Mouse (Mus musculus) right cerebral cortex, postnatal 4 days (tissue): ENCODE results near the gene Cep85l.

Experiments used
- DNase-seq: peaks from one replicate; pipeline ENCODE4 v3.0.0-alpha.2; 2022

The Cep85l gene

DNA sequence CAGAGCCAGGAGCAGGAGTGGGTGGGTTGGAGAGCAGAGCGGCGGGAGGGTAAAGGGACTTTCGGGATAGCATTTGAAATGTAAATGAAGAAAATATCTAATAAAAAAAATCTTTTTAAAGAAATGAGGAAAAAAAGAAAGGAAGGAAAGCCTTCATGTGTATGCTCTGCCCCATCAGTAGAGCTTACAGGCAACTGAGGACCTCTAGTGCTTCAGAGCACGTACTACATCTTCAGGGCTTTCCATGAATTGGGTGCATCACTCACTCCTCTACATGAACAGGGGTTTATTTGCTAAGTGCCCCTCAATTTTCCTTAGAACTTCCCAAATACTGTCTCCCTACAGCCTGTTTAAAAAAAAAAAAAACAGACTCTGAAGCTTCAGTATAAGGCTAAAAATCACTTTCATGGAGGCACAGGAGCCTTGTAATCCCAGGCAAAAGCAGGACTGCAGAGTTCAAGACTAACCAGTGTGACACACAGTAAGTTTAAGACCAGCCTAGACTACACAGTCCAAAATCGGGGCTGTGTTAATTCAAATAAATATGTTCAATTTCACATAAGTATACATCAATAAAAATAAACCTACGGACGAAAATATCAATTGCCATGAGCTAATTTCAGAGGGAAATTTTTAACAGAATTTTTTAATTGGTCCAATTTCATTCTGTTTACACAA is 38.3 kb downstream of the Cep85l start:
- no peak for DNase-seq

DNA sequence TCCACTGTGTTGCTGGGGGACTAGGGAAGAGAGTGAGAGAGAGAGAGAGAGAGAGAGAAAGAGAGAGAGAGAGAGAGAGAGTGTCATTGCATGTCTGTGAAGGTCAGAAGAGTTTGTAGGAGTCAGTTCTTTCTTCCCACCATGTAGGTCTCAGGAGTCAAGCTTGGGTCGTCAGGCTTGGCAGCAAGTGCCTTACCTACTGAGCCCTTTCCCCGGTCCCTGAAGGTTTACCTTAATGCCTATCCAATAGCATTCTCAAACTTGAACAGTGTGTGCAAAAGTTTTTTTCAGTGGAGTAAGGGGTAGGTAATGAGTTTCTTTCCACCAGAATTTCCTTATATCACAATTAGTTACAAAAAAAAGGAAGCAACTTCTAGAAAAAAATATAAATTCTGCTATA is 40.7 kb downstream of the Cep85l start:
- DNase-seq: no peak

DNA sequence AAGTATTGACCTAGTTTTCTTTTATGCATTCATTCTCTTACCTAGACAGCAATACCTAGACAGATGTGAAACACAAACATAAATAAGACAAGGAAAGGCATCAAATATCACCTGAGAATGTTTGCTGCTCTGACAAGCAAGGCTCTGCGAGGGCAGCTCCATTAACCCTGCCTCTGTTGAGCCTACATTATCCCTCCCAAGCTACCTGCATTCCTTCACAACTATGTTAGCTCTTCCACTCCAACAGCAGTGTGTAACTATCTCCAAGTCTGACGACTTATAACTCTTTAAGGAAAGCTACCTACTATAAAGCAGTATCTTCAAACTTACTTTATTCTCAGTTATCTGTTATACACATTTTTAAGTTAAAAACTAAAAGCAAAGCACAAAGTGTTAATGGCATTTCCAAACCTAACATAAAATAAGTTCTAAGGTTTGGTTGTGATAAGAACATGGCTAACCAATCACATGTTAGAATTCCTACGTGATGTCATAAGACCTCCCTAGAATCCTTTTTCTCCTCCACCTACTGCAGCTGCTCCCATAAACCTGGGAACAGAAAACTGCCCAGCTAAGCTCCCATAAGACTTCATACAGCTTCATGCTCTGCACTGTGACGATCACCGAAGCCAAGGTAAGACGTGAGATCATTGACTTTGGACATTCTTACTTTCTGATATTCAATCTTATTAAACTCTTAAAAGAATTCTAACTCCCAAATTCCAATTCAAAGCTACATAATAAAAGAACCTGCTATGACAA is 42.4 kb downstream of the Cep85l start, which contains the start of gene Pln:
Gene Pln (plus strand): TSS at position 506 of the 762 bp plus-strand sequence.
- no peak for DNase-seq

DNA sequence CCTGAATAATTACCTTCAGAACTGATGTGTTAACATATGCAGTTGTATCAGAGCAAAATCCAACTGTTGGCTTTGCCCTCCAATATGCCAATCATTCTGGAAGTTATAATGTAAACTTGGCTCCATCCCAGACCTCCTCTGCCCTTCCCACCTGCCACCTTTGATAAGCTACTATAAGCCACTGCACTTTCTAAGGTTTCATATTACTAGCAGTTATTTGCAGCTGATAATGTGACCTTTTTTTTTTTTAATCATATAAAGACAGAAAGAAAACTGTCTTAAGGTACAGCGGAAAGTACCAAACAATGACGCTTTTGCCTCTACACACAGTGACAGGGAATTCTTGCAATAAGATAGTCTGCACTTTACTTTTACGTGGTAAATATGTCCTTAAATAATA is 43.8 kb downstream of the Cep85l start:
- no peak for DNase-seq

DNA sequence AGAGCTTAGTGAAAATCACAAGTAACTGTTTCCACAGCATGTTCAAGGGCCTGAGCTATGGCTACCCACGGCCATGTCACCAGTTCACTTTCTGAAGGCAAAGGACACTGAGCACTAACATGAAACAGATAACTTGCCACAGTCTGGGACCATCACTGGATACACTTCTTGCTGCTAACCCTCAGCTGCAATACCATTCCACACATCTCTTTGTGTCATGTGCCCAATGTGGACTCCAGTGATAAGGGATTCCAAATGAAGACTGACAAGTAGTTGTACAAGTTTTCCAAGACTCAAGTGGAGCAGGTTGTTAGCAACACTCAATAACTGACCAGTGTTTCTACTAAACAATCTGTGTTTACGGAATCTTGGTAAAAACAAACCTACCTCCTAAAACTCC is 44.5 kb downstream of the Cep85l start:
- no peak for DNase-seq

DNA sequence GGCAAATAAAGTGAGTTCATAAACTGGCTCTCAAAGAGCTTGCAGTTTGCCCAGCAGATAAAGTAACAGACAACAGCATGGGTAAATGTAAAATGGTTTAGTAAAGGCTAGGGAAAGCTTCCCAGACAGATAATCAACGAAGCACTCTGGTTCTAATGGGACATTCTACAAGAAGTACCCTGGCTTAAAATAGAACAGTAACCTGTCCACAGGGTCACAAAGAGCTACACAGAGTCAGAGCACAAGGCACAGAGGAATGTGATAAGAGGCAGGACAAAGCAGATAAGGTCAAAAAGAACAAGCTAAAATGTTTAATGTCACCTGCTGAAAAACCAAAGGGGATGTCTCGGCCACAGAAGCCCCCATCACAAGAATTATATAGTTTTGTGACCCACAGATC is 47.0 kb downstream of the Cep85l start:
- DNase-seq: no peak

DNA sequence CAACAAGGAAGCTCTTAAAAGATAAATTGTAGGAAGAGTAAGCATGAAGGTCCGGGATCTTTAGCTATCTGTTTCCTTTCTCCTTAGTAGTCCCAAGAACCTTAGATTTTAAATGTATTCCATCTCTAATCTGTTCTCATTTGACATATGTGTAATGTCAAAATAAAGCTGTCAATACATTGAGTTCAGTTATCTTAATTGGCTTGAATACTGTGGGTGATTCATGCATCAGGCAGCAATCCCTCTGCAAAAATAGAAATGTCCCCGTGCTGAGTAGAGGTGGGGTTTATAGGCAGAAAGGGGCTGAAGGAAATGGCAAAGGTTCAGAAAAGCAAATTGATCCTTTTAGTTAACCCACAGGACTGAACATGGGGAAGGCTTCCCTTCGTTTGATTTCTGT is 50.5 kb downstream of the Cep85l start:
- DNase-seq: no peak

DNA sequence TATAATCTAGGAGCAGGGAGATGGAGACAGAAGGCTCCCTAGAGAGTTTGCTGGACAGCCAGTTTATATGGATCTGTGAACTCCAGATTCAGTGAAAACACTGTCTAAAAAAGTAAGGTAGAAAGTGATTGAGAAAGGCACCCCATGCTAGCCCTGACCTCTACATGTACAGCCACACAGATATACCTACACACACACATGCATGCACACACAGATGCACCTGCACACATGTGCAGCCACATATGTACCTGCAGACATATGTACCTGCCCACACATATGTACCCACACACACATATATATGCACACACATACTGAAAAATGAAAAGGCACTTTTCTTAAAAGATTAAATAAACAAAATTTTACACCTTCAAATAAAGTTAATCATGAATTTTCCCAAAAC is 53.4 kb downstream of the Cep85l start:
- DNase-seq: no peak

DNA sequence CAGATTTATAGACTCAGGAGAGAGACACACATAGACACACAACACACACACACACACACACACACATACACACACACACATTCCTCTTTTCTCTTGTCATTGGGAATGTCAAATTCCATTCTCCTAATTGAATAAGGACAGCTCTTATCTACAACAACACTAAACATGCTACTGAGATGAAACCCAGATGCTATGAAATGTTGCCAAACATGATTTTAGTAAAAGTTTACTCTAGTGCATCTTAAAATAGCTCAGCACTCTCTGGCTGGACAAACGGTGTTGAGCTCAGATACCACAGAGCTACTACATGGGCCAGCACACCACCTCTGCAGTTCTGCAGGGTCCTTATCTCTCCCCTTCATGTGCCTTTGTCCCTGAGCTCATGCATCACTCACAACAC is 55.1 kb downstream of the Cep85l start:
- no peak for DNase-seq

DNA sequence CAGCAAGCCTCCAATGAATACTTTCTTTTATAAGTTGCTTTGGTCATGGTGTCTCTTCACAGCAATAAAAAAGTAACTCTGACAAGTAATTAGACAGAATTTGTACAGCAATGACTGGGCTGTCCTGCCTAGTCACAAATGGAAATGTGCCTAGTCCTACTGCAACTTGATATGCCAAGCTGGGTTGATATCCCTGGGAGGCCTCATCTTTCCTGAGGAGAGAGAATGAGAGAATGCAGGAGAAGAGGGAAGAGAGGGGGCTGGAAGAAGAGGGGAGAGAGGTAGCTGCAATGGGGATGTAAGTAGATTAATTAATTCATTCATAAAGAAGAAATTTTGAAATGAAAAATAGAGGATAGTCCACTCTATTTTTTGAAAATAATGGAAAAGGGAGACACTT is 56.4 kb downstream of the Cep85l start:
- no peak for DNase-seq

DNA sequence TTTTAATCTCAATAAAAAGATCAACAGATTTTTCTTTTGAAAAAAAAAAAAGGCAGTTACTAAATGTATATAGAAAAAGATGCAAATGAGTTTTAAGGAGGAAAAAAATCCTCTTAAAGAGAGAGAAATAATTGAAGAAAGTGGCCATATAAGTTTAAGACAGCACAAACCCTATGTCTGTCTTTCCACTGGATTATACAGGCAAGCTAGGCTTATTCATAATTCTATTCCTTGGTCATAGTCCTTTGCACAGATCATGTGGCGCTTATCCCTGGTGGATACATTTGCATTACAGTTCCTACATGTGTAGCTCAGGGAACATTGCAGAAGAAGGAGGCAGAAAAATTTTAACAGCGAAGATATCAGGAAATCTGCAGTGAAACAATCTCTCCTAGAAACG is 73.1 kb downstream of the Cep85l start:
- no peak for DNase-seq

DNA sequence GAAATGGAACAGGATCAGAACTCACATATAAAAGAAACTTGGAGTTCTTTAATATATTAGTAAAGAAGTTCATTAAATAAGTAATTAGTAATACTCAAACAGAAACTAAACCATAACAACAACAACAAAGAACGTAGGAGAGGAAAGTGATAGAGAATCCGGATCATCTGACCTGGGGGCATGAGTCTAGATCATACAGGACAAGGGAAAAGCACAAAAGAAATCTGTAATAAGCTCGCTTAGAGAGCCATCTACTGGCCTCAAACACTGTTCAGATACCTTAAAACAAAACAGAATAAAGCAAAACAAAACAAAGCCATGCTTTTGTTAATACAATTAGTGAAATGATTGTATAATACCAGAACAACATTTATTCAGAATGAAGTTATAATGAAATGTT is 73.9 kb downstream of the Cep85l start:
- no peak for DNase-seq

DNA sequence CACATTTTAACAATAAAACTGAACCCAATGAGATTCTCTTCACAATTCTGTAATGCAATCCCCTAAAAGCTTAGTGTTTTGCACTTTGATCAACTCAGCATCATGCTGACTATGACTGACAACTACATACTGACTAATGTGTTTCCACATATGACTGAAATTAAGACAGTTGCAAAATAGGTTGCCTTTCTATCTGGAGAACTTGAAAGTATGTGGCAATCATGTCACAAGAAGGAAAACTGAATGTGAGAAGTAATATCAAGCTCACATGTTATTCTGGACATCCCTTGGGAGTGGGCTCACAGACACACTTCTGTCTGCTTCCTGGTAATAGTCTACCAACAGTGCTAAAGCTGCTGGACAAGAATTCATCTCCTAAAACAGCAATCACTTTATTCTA is 94.6 kb downstream of the Cep85l start:
- DNase-seq: no peak

DNA sequence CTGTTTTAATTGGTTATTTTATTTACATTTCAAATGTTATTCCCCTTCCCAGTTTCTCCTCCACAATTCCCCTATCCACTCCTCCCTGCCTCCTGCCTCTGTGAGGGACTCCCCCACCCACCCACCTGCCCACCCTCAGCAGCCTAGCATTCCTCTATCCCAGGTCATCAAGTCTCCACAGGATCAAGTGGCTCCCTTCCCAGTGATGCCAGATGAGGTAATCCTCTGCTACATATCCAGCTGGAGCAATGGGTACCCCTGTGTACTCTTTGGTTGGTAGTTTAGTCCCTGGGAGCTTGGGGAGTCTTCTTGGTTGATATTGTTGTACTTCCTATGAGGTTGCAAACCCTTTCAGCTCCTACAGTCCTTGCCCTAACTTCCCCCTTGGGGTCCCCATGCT is 107.5 kb downstream of the Cep85l start:
- no peak for DNase-seq

DNA sequence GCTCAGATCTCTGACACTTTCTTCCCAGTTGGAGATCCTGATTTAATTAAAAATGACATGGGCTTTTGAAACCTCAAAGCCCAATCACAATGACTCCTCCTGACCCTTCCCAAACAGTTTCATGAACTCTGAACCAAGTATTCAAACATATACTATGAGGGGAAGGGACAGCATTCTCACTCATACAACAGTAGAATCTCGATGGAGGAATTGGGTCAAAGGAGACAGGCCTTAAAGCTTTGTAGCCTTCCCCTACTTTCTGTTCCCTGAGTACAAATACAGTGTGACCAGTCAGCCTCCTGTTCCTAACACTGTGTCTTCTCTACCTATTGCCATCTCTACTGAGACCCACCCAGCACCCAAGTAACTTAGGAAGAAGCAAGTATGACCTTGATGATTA is 117.7 kb downstream of the Cep85l start:
- DNase-seq: no peak

DNA sequence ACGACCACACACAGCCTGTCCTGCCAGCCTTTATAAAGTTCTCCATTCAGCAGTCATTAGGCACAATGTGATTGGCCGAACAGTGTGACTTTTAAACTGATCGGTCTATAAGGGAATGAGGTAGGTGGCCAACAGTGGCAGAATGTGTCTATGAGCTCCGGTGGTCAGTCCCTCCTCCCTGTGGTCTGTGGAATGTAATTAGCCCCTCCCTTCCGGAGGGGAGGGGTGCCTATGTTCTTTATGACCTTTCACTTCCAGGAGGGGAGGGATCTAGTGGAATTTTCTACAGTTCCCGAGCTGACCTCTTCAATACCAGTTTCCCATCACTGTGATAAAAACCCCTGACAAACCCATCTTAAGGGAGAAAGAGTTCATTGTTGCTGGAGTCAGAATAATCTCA is 144.4 kb downstream of the Cep85l start:
- DNase-seq: no peak

DNA sequence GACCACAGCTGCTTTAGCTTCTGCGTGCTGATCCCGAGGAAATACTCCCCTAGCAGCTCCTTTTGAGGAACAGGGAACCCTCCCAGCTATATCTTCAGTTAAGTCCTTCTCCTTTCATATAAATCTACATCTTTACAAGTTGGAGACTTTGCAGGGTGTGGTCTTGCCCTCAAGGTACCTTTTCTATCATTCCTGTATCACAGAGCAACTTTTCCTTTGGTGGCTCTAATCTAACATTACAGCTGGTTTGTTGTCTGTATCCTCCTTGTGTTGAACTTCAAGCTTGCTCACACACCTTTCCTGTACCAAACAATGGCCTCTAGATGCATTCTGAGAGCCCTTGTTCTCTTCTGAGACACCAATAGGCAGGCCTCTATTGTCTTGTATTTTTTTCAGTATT is 145.1 kb downstream of the Cep85l start:
- DNase-seq: no peak

DNA sequence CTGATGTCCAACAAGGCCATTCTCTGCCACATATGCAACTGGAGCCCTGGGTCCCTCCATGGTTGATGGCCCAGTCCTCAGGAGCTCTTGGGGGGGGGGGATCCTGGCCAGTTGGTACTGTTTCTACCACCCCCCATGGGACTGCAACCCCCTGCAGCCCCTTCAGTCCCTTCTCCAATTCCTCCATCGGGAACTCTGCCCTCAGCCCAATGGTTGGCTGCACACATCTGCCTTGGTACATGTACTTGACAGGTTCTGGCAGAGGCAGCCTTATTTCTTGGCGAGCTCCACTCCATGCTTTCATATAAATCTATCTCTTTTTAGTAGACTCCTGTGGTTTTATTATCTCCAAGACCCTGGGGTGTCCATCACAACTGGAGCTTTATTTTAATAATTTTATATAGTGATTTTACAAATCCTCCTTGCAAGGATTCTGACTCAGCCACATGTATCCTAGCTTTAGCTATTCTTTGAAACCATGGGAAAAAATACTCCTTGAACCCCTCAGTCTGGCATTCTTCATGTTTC is 145.6 kb downstream of the Cep85l start:
- no peak for DNase-seq

DNA sequence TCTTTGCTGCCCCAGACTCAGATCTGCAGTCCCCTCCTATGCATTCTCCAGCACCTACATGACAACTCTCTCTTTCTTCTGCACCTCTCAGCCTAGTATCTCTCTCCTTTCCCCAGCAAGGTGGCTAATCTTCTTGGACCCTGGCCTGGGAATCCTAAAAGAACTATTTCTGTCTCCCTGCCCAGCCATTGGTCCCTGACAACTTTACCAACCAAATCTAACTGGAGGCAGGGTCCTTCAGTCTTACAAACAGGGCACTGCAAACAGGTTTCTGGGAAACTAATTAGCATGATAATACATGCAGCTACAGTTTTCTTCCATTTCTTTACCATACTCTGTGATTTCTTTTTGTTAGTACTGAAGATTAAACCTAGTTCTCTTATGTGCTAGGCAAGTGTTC is 148.9 kb downstream of the Cep85l start:
- no peak for DNase-seq

DNA sequence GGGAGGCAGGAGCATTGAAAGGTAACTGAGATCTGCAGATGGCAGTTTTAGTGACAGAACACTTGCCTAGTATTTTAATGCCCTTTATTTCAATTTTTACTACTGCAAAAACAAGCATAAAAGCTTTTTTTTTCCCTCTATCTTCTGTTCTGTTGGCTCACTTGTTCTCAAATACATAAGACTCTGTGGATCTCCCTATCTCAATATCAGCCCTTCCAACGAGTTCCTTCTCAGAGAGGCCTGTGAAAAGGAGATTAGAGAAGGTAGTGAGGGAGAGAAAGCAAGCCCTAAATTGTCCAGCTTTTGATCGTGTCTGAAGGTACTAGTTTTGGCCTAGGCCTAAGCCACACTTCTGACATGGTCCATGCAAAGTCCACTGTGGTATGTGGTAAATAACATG is 150.6 kb downstream of the Cep85l start:
- no peak for DNase-seq
